Mouse (Mus musculus) liver, adult 2 months (tissue): ENCODE results near the gene Gm26992. TPM values are rescaled to one million over a fixed set of nuclear protein-coding genes. Genes with fewer than 3 reads are reported as not detected.

Source experiments
- DNase-seq: peaks from one replicate; pipeline ENCODE4 v3.0.0-alpha.2; 2011; ENCODE audit warnings: low read depth, low spot score; ENCODE audit errors: extremely low read depth
- H3K27ac ChIP-seq: fragments of 200-500 bp; replicated peaks from 2 replicates; pipeline ENCODE4 v1.5.1; 2012; ENCODE audit warnings: low read depth, mild to moderate bottlenecking, control low read depth, inconsistent platforms, low read length; ENCODE audit not compliant: insufficient read depth
- H3K27me3 ChIP-seq: fragments of 200-500 bp; 2 replicates; pipeline ENCODE4 v1.6.1; 2012; ENCODE audit warnings: mild to moderate bottlenecking, moderate library complexity, low read length, inconsistent platforms; ENCODE audit not compliant: control insufficient read depth, insufficient read depth
- H3K36me3 ChIP-seq: fragments of 200-500 bp; 2 replicates; pipeline ENCODE4 v1.6.1; 2012; ENCODE audit warnings: low read length, inconsistent platforms; ENCODE audit not compliant: control insufficient read depth, insufficient read depth
- H3K4me1 ChIP-seq: fragments of 200-500 bp; 2 replicates; pipeline ENCODE4 v1.6.1; 2011; ENCODE audit warnings: low read length; ENCODE audit not compliant: control insufficient read depth, insufficient read depth
- H3K4me3 ChIP-seq: fragments of 200-500 bp; 2 replicates; pipeline ENCODE4 v1.5.1; 2011; ENCODE audit warnings: low read depth, mild to moderate bottlenecking, control low read depth, low read length, moderate library complexity; ENCODE audit not compliant: insufficient read depth
- H3K79me2 ChIP-seq: fragments of 200-500 bp; 2 replicates; pipeline ENCODE4 v1.6.1; 2012; ENCODE audit warnings: inconsistent platforms, mild to moderate bottlenecking, low read length, moderate library complexity; ENCODE audit not compliant: control insufficient read depth, insufficient read depth
- H3K9ac ChIP-seq: fragments of 200-500 bp; 2 replicates; pipeline ENCODE4 v1.6.1; 2012; ENCODE audit warnings: low read depth, mild to moderate bottlenecking, control low read depth, inconsistent platforms, low read length
- CTCF ChIP-seq: fragments of 200-500 bp; IDR thresholded peaks from 2 replicates; pipeline ENCODE4 v1.5.1; 2011; ENCODE audit warnings: low read depth, low read length, control low read depth
- POLR2A ChIP-seq: fragments of 200-500 bp; IDR thresholded peaks from 2 replicates; pipeline ENCODE4 v1.6.1; 2011; ENCODE audit warnings: low read length, control low read depth; ENCODE audit not compliant: insufficient read depth; ENCODE audit errors: extremely low read depth
- WGBS: fragments of 180-500 bp; shearing (Covaris S2); methylation state at CpG from one replicate; pipeline ENCODE4 v1.1.7; 2018; 5-methylcytosine and 5-hydroxymethylcytosine counted together
- polyA plus RNA-seq: library from polyadenylated mRNA; depleted of rRNA; stranded (reverse); fragments of >200 nt; gene quantifications from 2 replicates; pipeline ENCODE4 v1.2.3, GENCODE M21; 2012
- total RNA-seq: library from RNA; depleted of rRNA; stranded (reverse); fragments of >200 nt; gene quantifications from 2 replicates; pipeline ENCODE4 v1.2.3, GENCODE M21; 2014

Gene Gm26992
- total and polyA plus RNA-seq, 2 experiments, result not detected

- TF ChIP-seq CTCF (no peak), POLR2A (no peak)
- WGBS, result 89% methylated on average over 3 of the region's 3 CpGs
- no peak overlapping the region for H3K9ac ChIP-seq
Observed at GRCm38 (mm10) chrX:103472346-103472745, 50.5 kb downstream of the Gm26992 start.

GRCm38 (mm10) chrX:103477507-103477906 is 55.7 kb downstream of the Gm26992 start:
- DNase-seq, result peak; percentile 58
- H3K36me3 ChIP-seq, result no peaks in the 10 kb centered on the region
- TF ChIP-seq CTCF (peak; percentile 69), POLR2A (no peak)
- no peaks in the 10 kb centered on the region for H3K4me1 ChIP-seq
- H3K4me3 ChIP-seq, result no peak overlapping the region
- H3K27me3 ChIP-seq, result no peaks in the 10 kb centered on the region
- WGBS, result 8% methylated on average over 3 of the region's 3 CpGs
- no peak overlapping the region for H3K27ac ChIP-seq
- no peaks in the 10 kb centered on the region for H3K79me2 ChIP-seq
- H3K9ac ChIP-seq, result no peak overlapping the region

More at GRCm38 (mm10) chrX:103472346-103472745, 50.5 kb downstream of the Gm26992 start:
- H3K4me3 ChIP-seq, result no peak overlapping the region
- DNase-seq, result no peak
- no peak overlapping the region for H3K27ac ChIP-seq
- H3K4me1 ChIP-seq, result no peaks in the 10 kb centered on the region
- H3K79me2 ChIP-seq, result no peaks in the 10 kb centered on the region
- H3K27me3 ChIP-seq, result no peaks in the 10 kb centered on the region
- H3K36me3 ChIP-seq, result no peaks in the 10 kb centered on the region

- Histone ChIP-seq H3K9ac (no peak overlapping the region), H3K27ac (no peak overlapping the region), H3K36me3 (no peaks in the 10 kb centered on the region), H3K79me2 (no peaks in the 10 kb centered on the region), H3K4me1 (no peaks in the 10 kb centered on the region), H3K27me3 (no peaks in the 10 kb centered on the region), H3K4me3 (no peak overlapping the region)
- no peak for DNase-seq
- TF ChIP-seq POLR2A, result no peak
- TF ChIP-seq CTCF, result no peak
- WGBS, result 98% methylated on average over 32 of the region's 32 CpGs
Observed at GRCm38 (mm10) chrX:103481243-103482096, 59.7 kb downstream of the Gm26992 start.

- Histone ChIP-seq H3K36me3 (no peaks in the 10 kb centered on the region), H3K27ac (no peak overlapping the region), H3K4me1 (no peaks in the 10 kb centered on the region), H3K27me3 (no peaks in the 10 kb centered on the region), H3K9ac (no peak overlapping the region), H3K4me3 (no peak overlapping the region), H3K79me2 (no peaks in the 10 kb centered on the region)
- no peak for DNase-seq
- TF ChIP-seq POLR2A (no peak), CTCF (no peak)
- 98% methylated on average over 24 of the region's 24 CpGs for WGBS
Observed at GRCm38 (mm10) chrX:103482097-103482451, 60.3 kb downstream of the Gm26992 start.

- no peak overlapping the region for H3K9ac ChIP-seq
- no peak for DNase-seq
- no peak for TF ChIP-seq CTCF
- no peak for TF ChIP-seq POLR2A
Observed at GRCm38 (mm10) chrX:103483047-103483446, 61.2 kb downstream of the Gm26992 start.

GRCm38 (mm10) chrX:103484050-103484449 is 62.2 kb downstream of the Gm26992 start:
- 20% methylated on average over 2 of the region's 2 CpGs for WGBS
- H3K36me3 ChIP-seq, result no peaks in the 10 kb centered on the region
- no peak for TF ChIP-seq POLR2A
- no peak for TF ChIP-seq CTCF
- H3K9ac ChIP-seq, result no peak overlapping the region
- DNase-seq, result peak; percentile 56
- no peaks in the 10 kb centered on the region for H3K4me1 ChIP-seq
- no peak overlapping the region for H3K27ac ChIP-seq
- H3K4me3 ChIP-seq, result no peak overlapping the region
- H3K27me3 ChIP-seq, result no peaks in the 10 kb centered on the region
- H3K79me2 ChIP-seq, result no peaks in the 10 kb centered on the region

More at GRCm38 (mm10) chrX:103483047-103483446, 61.2 kb downstream of the Gm26992 start:
- Histone ChIP-seq H3K36me3 (no peaks in the 10 kb centered on the region), H3K79me2 (no peaks in the 10 kb centered on the region), H3K27ac (no peak overlapping the region), H3K27me3 (no peaks in the 10 kb centered on the region), H3K4me1 (no peaks in the 10 kb centered on the region), H3K4me3 (no peak overlapping the region)
- WGBS, result 97% methylated on average over 17 of the region's 17 CpGs
